24 mouse cellular contexts compared by ENCODE assay signal in genomic region chr19:29031788-29032187, GRCm38 (mm10). TPM values are rescaled to one million over a fixed set of nuclear protein-coding genes. Genes with fewer than 3 reads are reported as not detected.
DNase-seq lines count a peak whose midpoint lies in the region; ATAC-seq and TF ChIP-seq lines count a peak whose summit lies in the region.
"Had no signal": no experiment of that assay in that cellular context is flagged by ENCODE, and none has a peak within 500 bp of the region (broad histone marks: within the 10 kb centered on the region; RNA-seq: fewer than 3 reads in every experiment).

No protein-coding gene starts in this region.

- peak; percentile 46 for DNase-seq in heart, adult 11 months
- no peak for DNase-seq in heart, postnatal 36 days
- peak; percentile 96 for DNase-seq in liver, adult 2 months (ENCODE audit: extremely low read depth, low read depth, low spot score)
- DNase-seq in urinary bladder, postnatal 14 days (ENCODE audit: low spot score), result peak; percentile 44
- no peak for DNase-seq in urinary bladder, postnatal 4 days (ENCODE audit: low spot score in 2 of 2)
- DNase-seq: adrenal gland, adult 8-10 months; adrenal gland, postnatal 14 days; adrenal gland, postnatal 36 days; B cell, adult 2 months; cerebellum, adult 11-12 months; cerebellum, adult 2 months; cerebellum, adult 9-10 months; cerebellum, postnatal 10 days; cerebellum, postnatal 25 days had no signal

- H3K36me3 ChIP-seq in liver, adult 2 months (ENCODE audit: control insufficient read depth, insufficient read depth, low read length), result peaks cover 26% of the 10 kb centered on the region
- peaks cover 59% of the 10 kb centered on the region for H3K36me3 ChIP-seq in liver, embryonic 12.5 days

- peak overlapping the region; percentile 49; the same call in 1 of the 2 replicates for H3K27ac ChIP-seq in liver, adult 2 months (replicated peaks; ENCODE audit: insufficient read depth, low read depth, low read length)
- no peak overlapping the region for H3K27ac ChIP-seq in liver, embryonic 12.5 days
- H3K27ac ChIP-seq: embryonic facial prominence, embryonic 10.5 days; embryonic facial prominence, embryonic 12.5 days; forebrain, embryonic 13.5 days; forebrain, embryonic 15.5 days had no signal

- intact Hi-C loops in heart, postnatal 36 days (cut with DNase I), result no loop called here

- H3K4me2 ChIP-seq in liver, embryonic 12.5 days, result no peak overlapping the region
- H3K4me2 ChIP-seq: embryonic facial prominence, embryonic 12.5 days; forebrain, embryonic 13.5 days; forebrain, embryonic 15.5 days had no signal

- H3K27me3 ChIP-seq in liver, adult 2 months (ENCODE audit: control insufficient read depth, insufficient read depth, low read length), result no peaks in the 10 kb centered on the region
- no peaks in the 10 kb centered on the region for H3K27me3 ChIP-seq in liver, embryonic 12.5 days (replicated peaks)
- H3K27me3 ChIP-seq: CH12.LX; embryonic facial prominence, embryonic 12.5 days; forebrain, embryonic 13.5 days; forebrain, embryonic 15.5 days; Patski had no signal

- ATAC-seq in liver, embryonic 12.5 days, result no peak
- ATAC-seq: activated CD4-positive, CD25-positive, alpha-beta regulatory T cell, adult 4 months; CD4-positive, CD25-positive, alpha-beta regulatory T cell, adult 4 months; forebrain, embryonic 13.5 days; forebrain, embryonic 15.5 days; Patski had no signal

- TF ChIP-seq POLR2A in liver, adult 2 months (IDR thresholded peaks at IDR 0.05; ENCODE audit: extremely low read depth, insufficient read depth, low read length), result no peak

- no peaks in the 10 kb centered on the region for H3K9me3 ChIP-seq in liver, embryonic 12.5 days (replicated peaks)
- H3K9me3 ChIP-seq: embryonic facial prominence, embryonic 10.5 days; embryonic facial prominence, embryonic 12.5 days; forebrain, embryonic 13.5 days; forebrain, embryonic 15.5 days; G1E had no signal

- H3K4me3 ChIP-seq in liver, adult 2 months (ENCODE audit: insufficient read depth, low read depth, low read length), result no peak overlapping the region
- H3K4me3 ChIP-seq in liver, embryonic 12.5 days, result no peak overlapping the region
- H3K4me3 ChIP-seq: embryonic facial prominence, embryonic 10.5 days; embryonic facial prominence, embryonic 12.5 days; forebrain, embryonic 13.5 days; forebrain, embryonic 15.5 days had no signal

- H3K4me1 ChIP-seq in liver, adult 2 months (ENCODE audit: control insufficient read depth, insufficient read depth, low read length), result peaks cover 21% of the 10 kb centered on the region
- H3K4me1 ChIP-seq in liver, embryonic 12.5 days, result no peaks in the 10 kb centered on the region
- H3K4me1 ChIP-seq: embryonic facial prominence, embryonic 10.5 days; embryonic facial prominence, embryonic 12.5 days; forebrain, embryonic 13.5 days; forebrain, embryonic 15.5 days had no signal

- H3K9ac ChIP-seq in liver, adult 2 months (ENCODE audit: low read depth, low read length), result no peak overlapping the region
- no peak overlapping the region for H3K9ac ChIP-seq in liver, embryonic 12.5 days
- H3K9ac ChIP-seq: embryonic facial prominence, embryonic 12.5 days; forebrain, embryonic 13.5 days; forebrain, embryonic 15.5 days had no signal

- 31% methylated on average over 3 of the region's 3 CpGs for WGBS in liver, adult 2 months
- 83% methylated on average over 3 of the region's 3 CpGs for WGBS in liver, embryonic 12.5 days (ENCODE audit: insufficient replicate concordance)

- TF ChIP-seq CTCF in liver, adult 2 months (IDR thresholded peaks at IDR 0.05; ENCODE audit: low read depth, low read length), result no peak

- H3K79me2 ChIP-seq in liver, adult 2 months (ENCODE audit: control insufficient read depth, insufficient read depth, low read length), result peaks cover 27% of the 10 kb centered on the region

RNA-seq across cellular contexts. Expression of gene Ak3, which starts 16.0 kb away (rescaled TPM):
- 100 to 1,000 TPM in 1 of 2 experiments, 10 to 100 TPM in 1; 96.1 to 123 TPM for total RNA-seq in heart, postnatal 36 days (2021)
- total RNA-seq in liver, adult 2 months (2014; rRNA removed), result 241 and 247 TPM in 2 replicates
- 183 and 205 TPM in 2 replicates for polyA plus RNA-seq in liver, adult 2 months (2012; rRNA removed)
- polyA plus RNA-seq in liver, embryonic 12.5 days (2016; fragmentation: Nextera tagmentation; extraction: Ambion mirVana), result 56.9 and 59.3 TPM in 2 replicates

RNA-seq across cellular contexts. Expression of gene Cdc37l1, which starts 41.6 kb away (rescaled TPM):
- total RNA-seq in heart, postnatal 36 days (2021), result 10 to 100 TPM; 63.6 to 69.9 TPM
- total RNA-seq in liver, adult 2 months (2014; rRNA removed), result 33.5 and 37.3 TPM in 2 replicates
- 6.8 and 8.6 TPM in 2 replicates for polyA plus RNA-seq in liver, adult 2 months (2012; rRNA removed)
- polyA plus RNA-seq in liver, embryonic 12.5 days (2016; fragmentation: Nextera tagmentation; extraction: Ambion mirVana), result 17.8 and 18.1 TPM in 2 replicates

Comparison
In these comparisons a context has a peak if more than half of its experiments do, and no peak if none do; other contexts are left out.
1. DNase-seq: peak in heart, adult 11 months (single experiment), liver, adult 2 months (single experiment) and urinary bladder, postnatal 14 days (single experiment); none in heart, postnatal 36 days (0 of 2) and urinary bladder, postnatal 4 days (0 of 2).